7 mouse cellular contexts compared by ENCODE assay signal in genomic region chr15:81064143-81064542, GRCm38 (mm10).
DNase-seq lines count a peak whose midpoint lies in the region; ATAC-seq and TF ChIP-seq lines count a peak whose summit lies in the region.

No protein-coding gene starts in this region.

- ATAC-seq in kidney, embryonic 16.5 days (ENCODE audit: low FRiP score, low TSS enrichment): no peak

- DNase-seq in kidney, postnatal 14 days: peak; percentile 65
- DNase-seq in retina, postnatal 7 days (ENCODE audit: low read depth, low spot score): peak; percentile 45
- no peak for DNase-seq in right cerebral cortex, postnatal 36 days (ENCODE audit: low spot score in 2 of 2)

- TF ChIP-seq CTCF in C2C12 (IDR thresholded peaks at IDR 0.05; ENCODE audit: control insufficient read depth, insufficient read depth, insufficient read length): peak; percentile 27
- peak; percentile 92 for TF ChIP-seq CTCF in E14TG2a.4 (conservative IDR thresholded peaks at IDR 0.05; ENCODE audit: low read length)
- TF ChIP-seq CTCF in cortical plate, adult 2 months (IDR thresholded peaks at IDR 0.05; ENCODE audit: extremely low read depth, insufficient read depth, low read length): peak; percentile 37; the same call in 1 of the 2 replicates

- H3K9ac ChIP-seq in kidney, embryonic 16.5 days (replicated peaks; ENCODE audit: low read length): no peak overlapping the region

- H3K9me3 ChIP-seq in kidney, embryonic 16.5 days (ENCODE audit: low read length): peaks cover 5% of the 10 kb centered on the region; the same call in 1 of the 2 replicates
- H3K9me3 ChIP-seq in E14TG2a.4 (ENCODE audit: low read length): no peaks in the 10 kb centered on the region

- WGBS in kidney, embryonic 16.5 days: 55% methylated on average over 1 of the region's 1 CpGs

- peaks cover 100% of the 10 kb centered on the region for H3K79me2 ChIP-seq in C2C12 (ENCODE audit: control insufficient read depth, insufficient read depth)

- no peak overlapping the region for H3K4me3 ChIP-seq in kidney, embryonic 16.5 days (ENCODE audit: low read length)
- H3K4me3 ChIP-seq in C2C12 (ENCODE audit: insufficient read depth, poor library complexity, severe bottlenecking) (no peak overlapping the region), E14TG2a.4 (replicated peaks; ENCODE audit: low read length) (no peak overlapping the region)
- no peak overlapping the region for H3K4me3 ChIP-seq in cortical plate, adult 2 months (ENCODE audit: insufficient read depth, low read length)

- H3K27ac ChIP-seq in kidney, embryonic 16.5 days (ENCODE audit: low read length): no peak overlapping the region
- H3K27ac ChIP-seq in cortical plate, adult 2 months (ENCODE audit: insufficient read depth, low read length): no peak overlapping the region

- no peak for TF ChIP-seq POLR2A in cortical plate, adult 2 months (IDR thresholded peaks at IDR 0.05; ENCODE audit: extremely low read depth, insufficient read depth, low read length)

- H3K27me3 ChIP-seq in kidney, embryonic 16.5 days (ENCODE audit: insufficient read depth, low read length): no peaks in the 10 kb centered on the region
- no peaks in the 10 kb centered on the region for H3K27me3 ChIP-seq in C2C12 (ENCODE audit: control insufficient read depth, insufficient read depth, insufficient read length)
- no peaks in the 10 kb centered on the region for H3K27me3 ChIP-seq in E14TG2a.4 (ENCODE audit: insufficient read depth, low read length)

- H3K36me3 ChIP-seq in kidney, embryonic 16.5 days (ENCODE audit: insufficient read depth, low read length): no peaks in the 10 kb centered on the region
- H3K36me3 ChIP-seq in C2C12 (ENCODE audit: control insufficient read depth, insufficient read depth) (peaks cover 41% of the 10 kb centered on the region), E14TG2a.4 (ENCODE audit: insufficient read depth, low read length) (no peaks in the 10 kb centered on the region)

- H3ac ChIP-seq in C2C12 (ENCODE audit: control insufficient read depth, insufficient read length, low read depth): no peak overlapping the region

- peaks cover 81% of the 10 kb centered on the region for H3K79me3 ChIP-seq in C2C12 (ENCODE audit: low read depth)

- H3K4me1 ChIP-seq in kidney, embryonic 16.5 days (ENCODE audit: insufficient read depth, low read length): peaks cover 28% of the 10 kb centered on the region
- no peaks in the 10 kb centered on the region for H3K4me1 ChIP-seq in E14TG2a.4 (replicated peaks; ENCODE audit: low read depth, low read length)
- H3K4me1 ChIP-seq in cortical plate, adult 2 months (ENCODE audit: control insufficient read depth, insufficient read depth, low read length): peaks cover 10% of the 10 kb centered on the region

- no peak overlapping the region for H3K4me2 ChIP-seq in kidney, embryonic 16.5 days (replicated peaks; ENCODE audit: low read depth, low read length)

TF ChIP-seq in C2C12, 6 proteins besides CTCF, POLR2A, EP300 and RAD21:
- TF ChIP-seq MYOD1 (IDR thresholded peaks at IDR 0.05; ENCODE audit: control insufficient read depth, insufficient read length, low read depth): no peak
- no peak for TF ChIP-seq MAX (IDR thresholded peaks at IDR 0.05)
- no peak for TF ChIP-seq MYOG (IDR thresholded peaks at IDR 0.05; ENCODE audit: control insufficient read depth, extremely low read depth, insufficient read length)
- TF ChIP-seq FOSL1 (IDR thresholded peaks at IDR 0.05; ENCODE audit: insufficient read depth, low read length, poor library complexity, severe bottlenecking): no peak
- no peak for TF ChIP-seq USF1 (IDR thresholded peaks at IDR 0.05; ENCODE audit: low read depth)
- no peak for TF ChIP-seq CEBPB (IDR thresholded peaks at IDR 0.05; ENCODE audit: low read depth)

Comparison
In these comparisons a context has a peak if more than half of its experiments do, and no peak if none do; other contexts are left out.
1. DNase-seq: peak in kidney, postnatal 14 days (single experiment) and retina, postnatal 7 days (single experiment); none in right cerebral cortex, postnatal 36 days (0 of 2).
2. CTCF ChIP-seq: peak in every context shown above with its lines; median percentile 92 in E14TG2a.4; 37 in cortical plate, adult 2 months; 27 in C2C12.